Mouse (Mus musculus) bone marrow, adult 2 months (tissue): ENCODE measurements around the gene C2.
"Not testable (repeated sequence)": the region's sequence is repeated elsewhere in the genome, so short reads cannot be mapped to it uniquely, and the experiment has no call there.

Experiments used
- CTCF ChIP-seq: fragments of 200-500 bp; IDR thresholded peaks from 2 replicates; pipeline ENCODE4 v1.5.1; 2011; ENCODE audit warnings: low read length, control low read depth; ENCODE audit not compliant: control insufficient read depth, insufficient read depth
- POLR2A ChIP-seq: fragments of 200-500 bp; IDR thresholded peaks from 2 replicates; pipeline ENCODE4 v1.6.1; 2011; ENCODE audit warnings: low read depth, mild to moderate bottlenecking, control low read depth, low read length, borderline replicate concordance; ENCODE audit not compliant: control insufficient read depth

DNA sequence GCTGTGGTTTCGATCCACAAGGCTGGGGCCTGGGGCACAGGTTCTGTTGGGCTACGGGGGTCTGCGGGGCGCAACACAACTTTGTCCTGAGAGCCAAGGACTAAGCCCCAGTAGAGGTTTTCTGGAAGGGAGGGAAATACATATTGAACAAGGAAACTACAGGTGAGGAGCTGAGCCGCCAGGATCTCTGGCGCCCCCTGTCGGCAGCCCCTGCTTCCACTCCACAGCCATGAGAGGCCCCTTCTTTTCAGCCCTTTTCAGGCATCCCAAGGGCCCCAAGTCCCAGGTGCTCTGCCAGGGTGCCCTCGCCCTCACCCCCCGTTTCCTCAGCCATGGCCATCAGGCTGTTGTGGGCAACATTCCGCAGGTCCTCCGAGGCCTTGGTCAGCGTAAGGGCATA, 84.3 kb downstream of the C2 start:
- peak; percentile 62 for TF ChIP-seq CTCF
- not testable (repeated sequence) for TF ChIP-seq POLR2A
